Mouse (Mus musculus) bone marrow macrophage, adult 2 months (primary cell): ENCODE data around the gene Cpm.

Experiments used
- CTCF ChIP-seq: IDR thresholded peaks from 2 replicates; pipeline ENCODE4 v1.5.1; 2012; ENCODE audit warnings: low read depth, mild to moderate bottlenecking, low read length, moderate library complexity
- POLR2A ChIP-seq: IDR thresholded peaks from 2 replicates; pipeline ENCODE4 v1.6.1; 2012; ENCODE audit warnings: mild to moderate bottlenecking, low read depth, low read length, borderline replicate concordance

DNA sequence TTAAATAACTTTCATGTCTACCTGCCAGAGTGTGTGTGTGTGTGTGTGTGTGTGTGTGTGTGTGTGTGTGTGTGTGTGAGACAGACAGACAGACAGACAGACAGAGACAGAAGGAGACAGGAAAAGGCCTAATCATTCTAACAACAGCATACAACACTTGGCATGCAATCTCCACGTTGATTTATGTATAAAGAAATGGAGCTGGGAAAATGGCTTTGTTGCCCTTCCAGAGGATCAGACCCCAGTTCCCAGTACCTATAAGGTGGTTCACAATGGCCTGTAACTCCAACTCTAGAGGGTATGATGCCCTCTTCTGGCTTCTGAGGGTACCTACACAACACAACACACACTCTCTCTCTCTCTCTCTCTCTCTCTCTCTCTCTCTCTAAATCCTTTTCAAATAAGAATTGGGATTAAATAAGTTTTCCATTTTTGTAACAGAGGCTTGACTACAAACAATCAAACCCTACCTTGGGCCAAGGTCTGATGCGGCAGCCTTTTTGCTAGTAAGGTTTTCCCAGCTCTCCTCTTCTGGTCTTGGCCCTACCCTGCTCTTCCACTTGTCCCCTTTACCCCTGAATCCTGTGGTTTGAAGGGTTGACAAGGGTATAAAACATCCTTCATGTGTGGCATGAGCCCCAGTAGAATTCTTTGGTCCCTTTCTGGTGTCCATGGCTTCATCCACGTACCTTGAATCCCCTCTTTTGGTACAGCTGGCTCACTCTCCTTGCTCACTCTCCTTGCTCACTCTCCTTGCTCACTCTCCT lies 6.7 kb downstream of the Cpm start:
- no peak for TF ChIP-seq POLR2A
- TF ChIP-seq CTCF: no peak
